Mouse (Mus musculus) kidney, adult 2 months (tissue): ENCODE measurements around the gene Trpm3.

Experiments used
- CTCF ChIP-seq: fragments of 200-500 bp; conservative IDR thresholded peaks from 2 replicates; pipeline ENCODE4 v1.5.1; 2011; ENCODE audit warnings: low read depth, mild to moderate bottlenecking, control low read depth, low read length, moderate library complexity, mixed read lengths; ENCODE audit not compliant: insufficient read depth, insufficient read length
- POLR2A ChIP-seq: fragments of 200-500 bp; IDR thresholded peaks from one replicate; pipeline ENCODE4 v1.6.1; 2011; ENCODE audit warnings: low read depth, low read length, control low read depth

GRCm38 (mm10) chr19:22462043-22462442, 323.2 kb downstream of the Trpm3 start:
- no peak for TF ChIP-seq POLR2A
- TF ChIP-seq CTCF = no peak
